Mouse (Mus musculus) thymus, postnatal 36 days (tissue): Measurements from ENCODE around the gene Grik4.

Experiments used
- DNase-seq, 2 experiments: peaks; one replicate each; pipeline ENCODE4 v3.0.0; 2022; ENCODE audit warnings: mixed read lengths in 2 of 2

Grik4 gene

DNA sequence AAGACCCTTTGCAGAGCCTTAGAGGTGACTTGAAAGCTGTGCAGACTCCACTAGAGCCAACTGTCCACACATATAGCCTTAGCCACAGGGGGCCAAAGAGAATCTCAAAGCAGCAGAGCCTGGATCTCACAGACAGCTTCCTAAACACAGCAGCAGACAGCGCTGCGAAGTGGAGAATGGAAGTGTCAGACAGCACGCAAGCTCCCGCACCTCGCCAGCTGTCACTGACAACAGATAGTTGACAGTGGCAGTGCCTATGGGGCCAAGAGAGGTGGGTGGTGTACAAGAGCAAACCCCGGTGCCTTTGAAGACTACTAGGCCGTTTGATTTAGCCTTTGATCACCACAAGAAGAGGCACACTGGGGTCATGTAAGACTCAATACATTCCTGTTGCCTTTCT is 395.3 kb downstream of the Grik4 start:
- DNase-seq, result no peak

DNA sequence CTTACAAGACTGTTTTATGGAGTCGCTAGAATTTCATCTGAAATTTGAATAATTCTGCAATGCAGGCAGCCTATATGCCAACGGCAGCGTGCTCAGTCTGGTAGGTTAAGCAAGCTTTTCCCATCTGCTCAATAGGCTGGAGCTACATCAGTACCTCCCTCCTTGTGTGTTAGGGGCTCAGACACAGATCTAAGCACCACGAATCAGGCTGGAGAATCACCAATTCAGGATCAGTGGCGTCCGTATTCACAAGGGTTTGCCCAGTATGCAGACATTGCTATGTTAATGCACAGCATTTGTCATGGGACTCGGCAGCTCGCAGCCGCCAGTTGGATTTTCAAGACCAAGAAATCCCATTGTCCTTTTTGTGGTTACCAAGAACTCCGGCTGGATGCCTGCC is 399.8 kb downstream of the Grik4 start:
- no peak for DNase-seq

DNA sequence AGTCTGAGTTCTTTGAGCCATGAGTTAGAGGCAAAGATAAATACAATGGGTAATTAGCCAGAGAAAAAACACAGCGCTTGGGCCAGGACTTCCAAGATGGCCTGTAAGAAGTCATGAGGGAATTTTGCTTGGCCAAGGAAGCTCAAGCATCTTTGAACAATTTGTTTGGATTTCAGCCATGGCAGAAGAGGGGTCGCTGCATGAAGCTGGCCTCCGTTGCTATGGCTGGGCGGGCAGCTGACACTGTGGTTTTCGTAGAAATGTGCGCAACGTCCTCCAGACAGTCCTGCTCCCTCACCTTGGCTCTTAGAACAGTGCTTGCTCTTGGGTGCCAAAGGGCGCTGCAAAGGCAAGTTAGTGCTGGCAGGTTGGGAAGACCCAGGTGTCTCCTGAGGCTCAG is 410.8 kb downstream of the Grik4 start:
- DNase-seq, result no peak

DNA sequence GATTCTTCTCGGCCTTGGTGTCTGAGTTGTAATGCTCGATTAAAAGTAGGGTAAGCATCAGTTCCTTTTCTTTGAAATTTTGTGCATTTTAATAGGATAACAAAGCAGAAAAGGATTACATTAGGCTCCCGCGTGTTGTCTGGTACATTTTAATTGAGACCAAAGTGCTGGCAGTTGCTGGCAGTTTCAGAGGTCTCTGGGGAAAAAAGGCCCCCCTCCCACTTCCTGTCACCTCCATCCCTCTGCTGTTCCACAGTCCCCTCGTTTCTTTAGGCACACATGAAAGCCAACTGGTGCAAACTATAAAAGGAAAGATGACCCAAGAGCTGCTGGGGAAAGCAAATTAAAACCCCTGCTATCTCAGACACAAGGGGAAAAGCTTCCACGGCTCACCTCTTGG is 411.3 kb downstream of the Grik4 start:
- DNase-seq, result no peak

DNA sequence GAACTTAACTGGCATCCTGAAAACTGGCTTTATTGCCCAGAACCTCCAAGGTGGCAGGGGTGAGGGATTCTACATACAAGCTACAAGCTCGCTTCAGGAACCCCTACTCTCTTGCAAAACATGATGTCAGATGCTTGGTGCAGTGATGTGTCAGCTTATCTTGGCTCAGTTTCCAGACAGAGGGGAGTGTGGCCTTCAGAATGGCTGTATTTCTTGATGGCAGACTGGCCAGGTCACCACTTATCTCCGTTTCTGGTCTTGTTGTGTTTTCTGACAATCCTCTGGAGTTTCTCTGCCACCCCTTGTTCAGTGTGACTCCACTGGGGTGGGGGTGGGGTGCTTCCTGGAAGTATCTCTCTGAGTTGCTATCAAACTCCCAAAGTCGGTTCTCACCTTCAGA is 412.3 kb downstream of the Grik4 start:
- DNase-seq, result no peak

DNA sequence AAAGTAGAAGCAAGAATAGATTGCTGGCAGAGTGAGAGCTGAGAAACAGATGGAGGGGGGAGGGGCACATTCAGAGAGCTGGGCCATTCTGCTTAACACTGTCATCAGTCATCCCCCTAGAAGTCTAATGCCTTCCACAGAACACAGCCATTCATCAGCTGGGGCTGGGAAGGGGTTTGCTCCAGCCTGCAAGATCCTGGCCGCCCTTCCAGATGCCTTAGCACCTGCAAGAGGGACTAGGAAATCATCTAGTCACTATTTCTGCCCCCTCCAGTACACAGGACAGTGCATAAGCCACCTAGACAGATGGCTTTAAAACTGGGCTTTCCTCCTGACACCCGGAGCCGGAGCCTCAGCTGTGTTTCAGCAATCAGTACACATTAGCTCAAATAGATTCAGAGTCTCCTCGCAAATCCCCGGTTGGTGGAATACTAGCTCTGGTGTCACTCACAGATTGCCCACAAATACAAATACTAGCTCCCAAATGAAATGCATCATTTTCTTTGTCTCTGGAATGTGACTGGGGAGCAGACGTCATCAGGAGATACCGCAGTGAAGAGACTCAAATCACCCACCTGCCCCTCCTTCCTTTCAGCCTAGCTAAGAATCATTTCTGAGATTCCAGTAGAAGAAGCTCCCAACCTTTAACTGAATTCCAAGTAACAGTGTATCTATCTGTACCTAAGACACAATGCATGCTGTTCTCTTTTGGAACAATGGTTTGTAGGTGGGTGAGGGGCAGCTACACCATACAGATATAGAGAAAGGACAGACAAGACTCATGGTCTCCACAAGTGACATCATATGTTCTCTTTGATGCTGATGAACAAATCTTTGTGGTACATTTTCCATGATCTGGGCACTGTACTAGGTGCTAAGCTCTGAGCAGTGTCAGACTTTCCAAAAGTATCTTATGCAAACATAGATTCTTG is 413.8 kb downstream of the Grik4 start:
- DNase-seq, result no peak

DNA sequence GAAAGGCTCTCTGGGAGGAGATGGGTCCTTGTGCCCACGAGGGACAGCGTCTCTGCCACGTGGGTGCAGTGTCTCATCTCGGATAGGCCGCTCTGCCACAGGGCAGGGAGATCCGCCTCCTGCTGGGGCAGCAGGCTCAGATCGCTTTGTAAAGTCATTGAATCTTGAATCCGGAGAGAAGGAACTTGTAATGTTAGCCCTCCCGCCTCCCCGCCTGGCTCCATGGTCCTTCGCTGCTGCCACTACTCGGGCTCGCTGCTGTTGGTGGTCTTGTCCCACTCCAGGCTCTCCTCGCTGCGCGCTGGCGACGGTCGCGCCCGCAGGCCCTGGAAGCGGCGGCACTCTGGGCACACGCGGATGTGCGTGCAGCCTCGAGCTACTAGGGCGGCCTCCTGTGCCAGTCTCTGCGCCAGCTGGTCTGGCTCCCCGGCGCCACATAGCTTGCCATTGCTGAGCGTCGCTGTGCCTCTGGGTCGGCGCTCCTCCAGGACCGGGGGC is 423.7 kb downstream of the Grik4 start:
- DNase-seq, result peak; percentile 66 to 72

DNA sequence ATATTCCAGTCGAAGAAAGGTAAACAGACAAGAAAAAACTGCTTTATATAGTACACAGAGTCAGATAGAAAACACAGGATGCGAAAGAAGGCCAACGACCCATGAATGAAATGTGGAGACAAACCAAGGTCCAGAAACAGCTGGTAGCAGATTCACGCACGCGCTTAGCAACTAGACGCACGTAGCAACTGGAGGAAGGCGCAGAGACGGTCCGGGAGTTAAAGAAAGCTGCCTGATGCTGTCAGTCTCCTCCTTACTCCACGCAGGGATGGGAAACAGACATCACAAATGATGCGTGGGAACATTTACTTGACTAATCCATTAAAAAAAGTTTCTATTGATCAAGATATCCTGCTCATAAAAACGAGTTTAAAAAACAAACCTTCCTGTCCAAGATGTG is 426.1 kb downstream of the Grik4 start:
- no peak for DNase-seq

DNA sequence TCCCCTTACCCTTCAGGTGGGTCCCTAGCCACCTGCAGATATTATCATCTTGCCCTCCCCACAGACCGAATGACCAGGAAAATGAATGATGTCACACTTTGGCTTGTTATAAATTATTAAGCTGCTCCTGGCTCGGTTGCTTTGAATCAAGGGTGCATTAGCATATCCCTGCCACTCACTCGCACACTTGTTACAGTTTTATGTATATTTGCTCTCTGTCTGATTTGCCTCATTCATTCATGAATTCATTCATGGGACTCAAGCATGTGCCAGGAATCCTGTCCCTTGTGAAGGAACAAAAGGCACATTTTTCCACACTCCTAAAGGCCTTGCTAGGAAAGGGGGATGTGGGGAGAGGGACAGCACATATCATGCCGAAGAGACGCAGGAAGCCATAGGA is 431.1 kb downstream of the Grik4 start:
- DNase-seq, result no peak

DNA sequence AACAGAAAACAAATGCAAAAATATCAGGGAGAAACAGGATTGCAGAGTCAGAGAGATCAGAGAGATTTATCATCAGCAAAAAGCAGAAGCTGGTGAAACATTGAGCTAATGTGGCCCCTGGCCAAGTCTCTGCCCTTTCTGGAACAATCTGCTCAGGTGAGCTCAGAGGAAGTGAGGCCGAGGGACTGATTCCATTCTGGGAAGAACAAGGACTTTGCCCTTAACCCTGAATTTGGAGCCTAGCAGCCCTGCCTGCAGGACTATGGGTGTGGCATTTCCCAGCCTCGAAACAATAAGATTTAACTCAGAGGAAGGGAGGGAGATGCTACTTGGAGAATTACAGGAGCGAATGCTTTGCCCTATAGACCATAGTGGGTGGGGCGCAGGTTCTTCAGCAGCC is 432.0 kb downstream of the Grik4 start:
- no peak for DNase-seq

DNA sequence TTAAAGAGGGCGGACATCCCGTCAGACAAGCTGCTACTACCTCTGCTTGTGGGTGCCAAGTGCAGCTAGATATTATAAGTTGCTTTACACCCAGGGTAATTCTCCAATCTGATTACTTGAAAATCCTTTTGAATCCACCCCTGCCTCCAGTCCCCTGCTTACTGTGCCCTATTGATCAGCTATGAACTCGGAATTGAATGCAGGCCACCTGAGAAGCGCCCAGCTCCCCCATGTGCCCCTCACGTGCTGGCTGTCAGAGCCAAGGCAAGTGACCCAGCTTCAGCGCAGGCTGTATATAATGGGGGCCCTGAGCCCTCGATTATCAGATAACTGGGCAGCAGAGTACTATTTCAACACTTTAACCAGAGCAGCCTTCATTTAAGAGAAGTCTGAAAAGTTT is 436.1 kb downstream of the Grik4 start:
- no peak for DNase-seq

DNA sequence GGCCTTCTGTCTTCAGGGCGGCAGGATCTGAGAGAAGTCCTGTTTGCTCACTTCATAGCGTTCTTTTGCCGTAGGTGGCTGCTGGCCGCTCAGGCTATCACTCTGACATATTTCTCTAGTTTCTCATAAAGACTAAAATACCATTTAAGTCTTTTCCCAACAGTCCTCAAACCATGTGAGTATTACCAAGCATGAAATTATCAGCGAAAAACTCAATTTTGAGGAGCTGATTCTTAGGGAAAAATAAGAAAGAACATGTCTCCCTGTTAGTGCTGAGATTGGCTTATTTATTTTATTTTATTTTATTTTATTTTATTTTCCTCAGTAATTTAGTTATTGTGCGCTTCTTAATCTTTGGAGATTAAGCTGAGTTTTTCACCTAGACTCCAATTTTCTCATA is 436.6 kb downstream of the Grik4 start, which contains the start of gene Tbcel:
Gene Tbcel, minus strand, starts transcription at position 101 of the 400 bp plus-strand sequence.
- DNase-seq, result no peak

DNA sequence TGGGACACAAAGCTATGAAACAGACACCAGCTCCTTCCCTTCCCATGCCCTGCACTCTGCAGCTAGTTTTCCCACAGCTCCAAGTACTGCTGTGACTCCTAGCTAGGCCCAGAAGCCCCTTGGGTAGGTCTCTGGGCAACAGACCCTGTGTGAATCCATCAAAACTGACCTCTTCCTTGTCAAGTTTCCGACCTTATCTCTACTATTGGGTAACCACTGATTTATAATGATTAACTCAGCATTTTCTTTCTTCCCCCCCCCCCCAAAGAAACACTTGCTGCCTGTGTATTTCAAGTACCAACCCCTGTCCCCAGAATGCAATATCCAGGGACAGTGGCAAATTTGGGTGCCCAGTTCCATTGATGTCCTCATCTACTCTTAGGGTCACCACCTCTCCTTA is 437.3 kb downstream of the Grik4 start:
- no peak for DNase-seq

DNA sequence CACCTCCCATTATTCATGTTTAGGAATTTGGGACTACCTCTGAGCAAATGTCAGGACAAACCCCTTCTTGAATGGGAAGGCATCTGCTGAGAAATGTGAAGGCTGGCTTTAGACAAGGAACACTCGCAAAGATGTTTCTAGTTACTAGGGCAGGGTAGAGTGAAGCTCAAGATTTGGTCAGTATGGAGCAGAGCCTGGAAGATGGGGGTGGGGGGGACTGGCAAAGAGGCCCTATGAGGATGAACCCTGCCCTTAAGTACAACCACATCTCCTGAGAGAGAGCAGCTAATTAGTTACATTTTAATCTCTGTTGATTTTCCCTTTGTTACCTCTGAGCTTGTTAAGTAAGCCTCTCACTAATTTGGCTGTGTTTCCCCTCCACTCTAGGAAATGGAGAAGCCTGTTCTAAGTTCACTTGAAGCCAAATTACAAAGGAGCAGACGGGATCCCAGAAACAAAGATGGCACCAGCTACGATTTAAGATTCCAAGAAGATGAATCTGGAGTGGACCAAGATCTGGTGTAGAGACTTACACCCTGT is 439.3 kb downstream of the Grik4 start:
- no peak for DNase-seq

DNA sequence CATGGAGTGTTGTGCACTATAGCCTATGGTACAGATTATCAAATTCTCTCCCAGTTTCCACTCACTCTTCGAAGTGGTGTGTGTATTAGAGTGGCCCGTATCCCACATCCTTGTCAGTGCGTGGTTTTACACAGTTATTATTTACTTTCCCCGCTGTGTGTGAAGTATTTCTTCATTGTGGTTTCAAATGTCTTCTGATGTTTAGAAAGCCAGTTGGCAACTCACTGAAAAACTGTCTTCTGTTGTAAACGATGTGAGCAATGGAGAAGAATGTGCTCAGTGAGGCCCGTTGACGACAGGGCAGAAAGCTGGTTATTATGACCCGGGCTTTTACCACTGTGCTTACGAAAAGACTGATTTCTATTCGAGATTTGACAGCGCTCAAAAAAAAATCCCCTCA is 439.7 kb downstream of the Grik4 start:
- DNase-seq, result no peak

DNA sequence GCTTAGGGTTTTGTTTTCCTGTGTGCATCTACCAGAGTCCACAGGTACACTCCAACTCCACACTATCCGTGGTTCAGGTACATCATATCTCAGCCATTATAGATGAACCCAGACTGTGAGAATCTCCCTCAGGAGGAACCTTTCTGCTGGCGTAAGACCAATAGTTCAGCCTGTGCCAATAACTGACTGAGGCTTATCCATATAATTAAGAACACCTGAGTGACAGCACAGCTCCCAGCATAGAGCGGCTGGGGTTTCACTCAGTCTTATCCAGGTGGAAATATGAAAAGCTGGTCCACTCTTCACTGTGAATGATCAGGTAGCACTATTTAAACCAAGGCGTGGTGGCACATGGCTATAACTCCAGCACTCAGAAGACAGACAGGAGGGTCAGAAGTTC is 440.6 kb downstream of the Grik4 start:
- no peak for DNase-seq

DNA sequence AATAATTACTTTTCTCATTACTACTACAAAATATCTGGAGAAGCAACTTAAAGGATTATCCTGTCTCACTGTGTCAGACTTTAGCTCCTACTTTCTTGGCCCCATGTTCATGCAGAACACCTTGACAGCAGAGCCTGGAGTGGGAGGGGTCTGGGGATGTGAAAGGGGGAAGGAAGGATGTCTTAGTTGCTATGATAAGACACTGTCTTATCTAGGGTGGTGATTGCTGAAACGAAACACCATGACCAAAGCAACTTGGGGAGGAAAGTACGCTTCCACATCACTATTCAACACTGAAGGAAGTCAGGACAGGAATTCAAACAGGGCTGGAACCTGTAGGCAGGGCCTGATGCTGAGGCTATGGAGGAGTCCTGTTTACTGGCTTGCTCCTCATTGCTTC is 448.0 kb downstream of the Grik4 start:
- DNase-seq, result no peak

DNA sequence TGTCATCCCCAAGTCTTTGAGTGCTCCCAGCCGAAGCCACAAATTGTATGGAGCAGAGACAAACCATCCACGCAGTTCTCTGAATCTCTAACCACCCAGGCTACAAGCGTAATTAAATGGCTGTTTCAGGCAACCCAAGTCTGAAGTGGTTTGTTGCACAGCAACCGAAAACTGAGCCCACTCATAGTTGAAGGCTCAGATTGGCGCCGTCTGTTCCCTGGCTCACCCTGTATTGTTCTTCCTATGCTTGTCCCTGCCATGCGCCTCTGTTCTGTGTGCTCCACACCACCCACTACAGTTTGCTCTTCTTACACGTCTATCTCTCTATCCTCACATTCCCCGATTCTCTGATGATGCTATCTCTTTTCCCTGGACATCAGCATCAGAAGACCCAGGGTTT is 452.5 kb downstream of the Grik4 start:
- no peak for DNase-seq

DNA sequence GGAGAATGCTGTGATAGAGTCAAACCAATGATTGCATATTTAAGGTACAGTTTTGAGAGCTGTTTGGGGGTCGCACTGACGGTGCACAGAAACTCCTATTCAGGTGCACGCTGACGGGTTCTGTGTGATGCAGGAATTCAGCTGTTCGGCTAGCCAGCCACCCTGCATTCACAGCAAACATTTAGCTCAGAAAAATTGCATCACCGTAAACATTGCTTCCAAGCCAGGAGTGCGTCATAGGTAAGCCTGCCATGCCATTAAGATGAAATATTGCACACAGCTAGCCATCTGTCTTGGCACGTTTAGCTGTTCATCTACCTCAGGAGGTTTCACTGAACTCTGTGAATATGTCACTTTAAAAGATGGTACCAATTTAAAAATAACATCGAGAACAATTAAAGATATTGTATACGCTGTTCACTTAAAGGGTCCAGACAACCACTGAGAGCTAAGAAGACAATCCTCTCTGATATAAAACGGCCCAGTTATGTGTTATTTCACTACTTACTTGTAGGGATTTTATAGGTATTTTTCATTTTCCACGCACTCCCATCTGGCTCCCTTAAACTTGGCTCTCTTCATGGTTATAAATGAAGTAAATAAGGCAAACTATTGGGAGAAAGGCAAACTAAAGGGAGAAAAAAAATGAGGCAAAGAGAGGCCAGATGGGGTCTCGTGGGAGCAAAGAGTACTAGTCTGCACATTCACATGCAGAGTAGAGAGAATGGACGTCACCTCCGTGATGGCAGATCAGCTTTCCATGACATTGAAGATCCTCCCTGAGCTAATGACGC is 453.5 kb downstream of the Grik4 start:
- DNase-seq, result no peak

DNA sequence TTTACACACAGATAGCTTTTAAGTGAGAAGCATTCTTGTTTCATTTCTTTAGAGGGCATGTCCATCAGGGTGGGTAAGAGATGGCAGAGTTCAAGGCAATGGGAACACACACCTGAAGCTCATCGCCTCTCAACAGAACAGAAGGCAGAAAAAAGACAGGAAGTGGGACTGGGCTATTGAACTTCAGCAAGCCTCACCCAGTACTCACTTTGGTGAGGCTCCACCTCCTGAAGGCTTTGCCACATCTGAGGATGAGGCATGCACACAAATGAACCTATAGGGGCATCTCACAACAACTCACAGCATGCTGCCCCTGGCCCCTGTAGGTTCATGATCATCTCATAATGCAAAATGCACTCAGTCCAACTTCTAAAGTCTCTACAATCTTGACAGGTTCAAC is 456.2 kb downstream of the Grik4 start:
- DNase-seq, result peak; percentile 67 to 80

DNA sequence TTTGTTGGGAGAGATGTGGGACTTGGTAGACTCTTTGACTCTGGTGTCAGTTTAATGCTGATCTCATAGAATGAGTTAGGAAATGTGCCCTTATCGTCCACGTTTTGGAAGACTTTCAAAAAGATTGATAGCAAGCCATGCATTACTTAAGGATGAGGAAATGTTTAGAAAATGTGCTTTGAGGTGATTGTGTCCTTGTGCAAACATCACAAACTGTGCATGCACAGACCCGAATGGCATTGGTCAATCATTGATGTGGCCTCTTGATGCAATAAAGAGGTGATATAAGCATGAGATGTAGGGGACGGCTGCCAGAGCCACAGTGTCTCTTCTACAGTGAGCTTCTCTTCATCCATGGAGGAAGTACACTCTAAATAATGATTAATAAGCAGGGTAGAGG is 457.4 kb downstream of the Grik4 start:
- no peak for DNase-seq

DNA sequence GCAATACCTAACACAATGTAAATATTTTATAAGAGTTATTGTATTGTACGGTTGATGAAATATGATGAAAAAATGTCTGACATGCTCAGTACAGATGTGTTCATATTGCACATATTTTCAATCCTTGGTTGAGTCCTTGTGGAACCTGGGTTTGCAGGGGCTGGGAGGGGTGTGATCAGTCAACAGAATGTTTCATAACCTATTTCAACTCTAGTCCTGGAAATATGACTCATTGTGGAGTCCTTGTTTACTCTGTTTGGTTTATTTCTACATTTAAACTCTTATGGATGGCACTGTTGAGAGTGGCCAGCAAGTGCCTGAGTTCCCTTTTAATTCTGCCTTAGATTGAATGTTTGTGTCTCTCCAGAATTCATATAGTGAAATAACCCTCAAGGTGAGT is 459.6 kb downstream of the Grik4 start:
- DNase-seq, result no peak

DNA sequence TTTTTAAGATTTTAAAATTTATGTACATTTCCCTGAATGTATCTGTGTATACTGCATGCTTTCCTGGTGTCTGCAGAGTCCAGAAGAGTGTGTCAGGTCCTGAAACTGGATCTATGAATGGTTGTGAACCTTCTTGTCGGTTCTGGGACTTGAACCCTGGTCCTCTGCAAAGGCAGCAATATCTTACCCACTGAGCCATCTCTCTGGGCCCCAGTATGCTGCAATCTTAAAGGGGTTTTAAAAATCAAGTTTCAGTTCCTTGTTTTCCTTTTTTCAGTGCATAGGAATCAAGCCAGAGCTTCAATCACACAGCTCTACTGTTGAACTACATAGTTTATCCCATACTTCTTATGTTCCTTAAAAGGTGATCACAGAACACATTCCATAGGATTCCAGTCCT is 461.3 kb downstream of the Grik4 start:
- no peak for DNase-seq

DNA sequence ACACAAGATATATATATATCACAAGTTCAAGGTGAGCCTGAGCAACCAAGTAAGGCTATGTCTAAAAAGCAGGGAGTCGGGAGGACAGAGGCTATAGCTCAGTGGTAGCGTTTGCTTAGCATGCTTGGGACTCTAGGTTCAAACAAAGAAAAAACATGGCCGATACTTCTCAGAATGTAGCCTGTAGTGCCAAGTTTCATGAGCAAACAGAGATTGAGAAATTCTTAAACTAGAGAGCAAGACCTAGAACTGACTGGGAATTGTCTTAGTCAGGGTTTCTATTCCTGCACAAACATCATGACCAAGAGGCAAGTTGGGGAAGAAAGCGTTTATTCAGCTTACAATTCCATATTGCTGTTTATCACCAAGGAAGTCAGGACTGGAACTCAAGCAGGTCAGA is 468.1 kb downstream of the Grik4 start:
- DNase-seq, result no peak
